Comparison of ENCODE assay signal across 7 mouse cellular contexts in genomic region chr14:21369127-21369526, GRCm38 (mm10).
DNase-seq lines count a peak whose midpoint lies in the region; ATAC-seq lines count a peak whose summit lies in the region.

No protein-coding gene starts in this region.

- H3K27ac ChIP-seq in hindbrain, embryonic 16.5 days (ENCODE audit: low read depth, low read length): peak overlapping the region; percentile 59

- H3K36me3 ChIP-seq in hindbrain, embryonic 16.5 days (ENCODE audit: control insufficient read depth, insufficient read depth, low read length): no peaks in the 10 kb centered on the region

- peak; percentile 86 to 94 for DNase-seq in adrenal gland, adult (ENCODE audit: inconsistent age in 2 of 2, low spot score in 1 of 2)
- DNase-seq in cerebellum, postnatal 14 days: peak; percentile 74
- peak; percentile 71 for DNase-seq in gastrocnemius, adult 18-20 months (ENCODE audit: low spot score)
- peak; percentile 84 to 85 for DNase-seq in layer of hippocampus, postnatal 36 days
- peak; percentile 83 to 91 for DNase-seq in right cerebral cortex, postnatal 36 days (ENCODE audit: low spot score in 2 of 2)

- H3K4me2 ChIP-seq in hindbrain, embryonic 16.5 days (ENCODE audit: low read length): peak overlapping the region; percentile 4; the same call in 1 of the 2 replicates

- no peaks in the 10 kb centered on the region for H3K27me3 ChIP-seq in hindbrain, embryonic 16.5 days (replicated peaks; ENCODE audit: control insufficient read depth, insufficient read depth, low read length)

- no peak overlapping the region for H3K4me3 ChIP-seq in hindbrain, embryonic 16.5 days (ENCODE audit: low read length)

- no peaks in the 10 kb centered on the region; the same call in 1 of the 2 replicates for H3K9me3 ChIP-seq in hindbrain, embryonic 16.5 days (ENCODE audit: control insufficient read depth, low read length)

- H3K4me1 ChIP-seq in hindbrain, embryonic 16.5 days (ENCODE audit: control insufficient read depth, insufficient read depth, low read depth, low read length): peaks cover 5% of the 10 kb centered on the region

- H3K9ac ChIP-seq in hindbrain, embryonic 16.5 days (ENCODE audit: low read depth, low read length): no peak overlapping the region

- ATAC-seq in hindbrain, embryonic 16.5 days: peak; percentile 98
- peak; percentile 61 for ATAC-seq in megakaryocyte-erythroid progenitor cell, adult 5-6 weeks (replicated peaks; ENCODE audit: low FRiP score, low TSS enrichment, poor library complexity, severe bottlenecking)

- 4% methylated on average over 5 of the region's 5 CpGs for WGBS in hindbrain, embryonic 16.5 days
